Mouse (Mus musculus): ENCODE data around the gene Srpr.

Gene Srpr

GRCm38 (mm10) chr9:35262418-35262817, 62.4 kb downstream of the Srpr start:
- DNase-seq (ENCODE audit: low read depth, low spot score), result no peak

GRCm38 (mm10) chr9:35263431-35263830, 63.5 kb downstream of the Srpr start:
- DNase-seq (ENCODE audit: low read depth, low spot score), result no peak

GRCm38 (mm10) chr9:35264509-35264908, 64.5 kb downstream of the Srpr start:
- no peak for DNase-seq (ENCODE audit: low read depth, low spot score)

- DNase-seq (ENCODE audit: low read depth, low spot score), result peak; percentile 93
Measured at GRCm38 (mm10) chr9:35267146-35267975, 67.4 kb downstream of the Srpr start, which contains the start of the genes Fam118b and Rpusd4. Gene Fam118b (minus strand): TSS chr9:35267805. Gene Rpusd4 (plus strand): TSS chr9:35267865.

GRCm38 (mm10) chr9:35267976-35268715, 68.2 kb downstream of the Srpr start:
- peak; percentile 26 for DNase-seq (ENCODE audit: low read depth, low spot score)

- DNase-seq (ENCODE audit: low read depth, low spot score), result no peak
Measured at GRCm38 (mm10) chr9:35277855-35278365, 77.9 kb downstream of the Srpr start.

GRCm38 (mm10) chr9:35278451-35278850, 78.5 kb downstream of the Srpr start:
- DNase-seq (ENCODE audit: low read depth, low spot score), result no peak

GRCm38 (mm10) chr9:35282006-35282850, 82.3 kb downstream of the Srpr start:
- DNase-seq (ENCODE audit: low read depth, low spot score), result peak; percentile 60

GRCm38 (mm10) chr9:35282851-35283200, 82.9 kb downstream of the Srpr start:
- DNase-seq (ENCODE audit: low read depth, low spot score), result no peak

- DNase-seq (ENCODE audit: low read depth, low spot score), result no peak
Measured at GRCm38 (mm10) chr9:35283415-35284069, 83.6 kb downstream of the Srpr start.

- no peak for DNase-seq (ENCODE audit: low read depth, low spot score)
Measured at GRCm38 (mm10) chr9:35284351-35284750, 84.4 kb downstream of the Srpr start.

GRCm38 (mm10) chr9:35286351-35286750, 86.4 kb downstream of the Srpr start:
- DNase-seq (ENCODE audit: low read depth, low spot score), result no peak

- no peak for DNase-seq (ENCODE audit: low read depth, low spot score)
Measured at GRCm38 (mm10) chr9:35289992-35290391, 90.0 kb downstream of the Srpr start.

GRCm38 (mm10) chr9:35290417-35290816, 90.4 kb downstream of the Srpr start:
- no peak for DNase-seq (ENCODE audit: low read depth, low spot score)

GRCm38 (mm10) chr9:35290916-35291315, 90.9 kb downstream of the Srpr start:
- DNase-seq (ENCODE audit: low read depth, low spot score), result no peak

- no peak for DNase-seq (ENCODE audit: low read depth, low spot score)
Measured at GRCm38 (mm10) chr9:35293465-35293864, 93.5 kb downstream of the Srpr start.

Data from R1 (cell line).